Mouse (Mus musculus): ENCODE data around the gene Neil1.

GRCm38 (mm10) chr9:57166173-57166572 lies 18.1 kb upstream of the Neil1 start:
- no peak for TF ChIP-seq CTCF (IDR thresholded peaks at IDR 0.05; ENCODE audit: insufficient read depth, low read length)
- no peak for TF ChIP-seq POLR2A (IDR thresholded peaks at IDR 0.05; ENCODE audit: borderline replicate concordance, extremely low read depth, low read depth, low read length)

Measured in lung, adult 2 months (tissue).